Mouse (Mus musculus) embryonic facial prominence, embryonic 14.5 days (tissue): Measurements from ENCODE around the gene Erh. TPM values are rescaled to one million over a fixed set of nuclear protein-coding genes. Genes with fewer than 3 reads are reported as not detected.

Source experiments
- ATAC-seq: fragments of 200-750 bp; cut with Nextera tagmentation; 2 replicates; pipeline ENCODE4 v1.8.0; 2017; ENCODE audit warnings: low read depth, moderate number of reproducible peaks, moderate TSS enrichment
- DNase-seq: peaks from one replicate; pipeline ENCODE4 v3.0.0-alpha.2; 2015; ENCODE audit warnings: low spot score
- H3K27ac ChIP-seq: fragments of 300-500 bp; sonication (generic); replicated peaks from 2 replicates; pipeline ENCODE4 v1.5.1; 2014; ENCODE audit warnings: low read depth, mild to moderate bottlenecking, low read length, moderate library complexity
- H3K27me3 ChIP-seq: fragments of 300-500 bp; sonication (generic); replicated peaks from 2 replicates; pipeline ENCODE4 v1.6.1; 2014; ENCODE audit warnings: low read length; ENCODE audit not compliant: control insufficient read depth, insufficient read depth
- H3K36me3 ChIP-seq: fragments of 300-500 bp; sonication (generic); 2 replicates; pipeline ENCODE4 v1.6.1; 2014; ENCODE audit warnings: low read length, mixed read lengths; ENCODE audit not compliant: control insufficient read depth, insufficient read depth
- H3K4me1 ChIP-seq: fragments of 300-500 bp; sonication (generic); 2 replicates; pipeline ENCODE4 v1.6.1; 2014; ENCODE audit warnings: antibody characterized with exemption, low read length; ENCODE audit not compliant: control insufficient read depth, insufficient read depth
- H3K4me2 ChIP-seq: fragments of 300-500 bp; sonication (generic); 2 replicates; pipeline ENCODE4 v1.6.1; 2014; ENCODE audit warnings: low read depth, mild to moderate bottlenecking, low read length, moderate library complexity, mixed read lengths
- H3K4me3 ChIP-seq: fragments of 300-500 bp; sonication (generic); 2 replicates; pipeline ENCODE4 v1.5.1; 2014; ENCODE audit warnings: low read depth, mild to moderate bottlenecking, low read length
- H3K9ac ChIP-seq: fragments of 300-500 bp; sonication (generic); 2 replicates; pipeline ENCODE4 v1.6.1; 2014; ENCODE audit warnings: low read depth, mild to moderate bottlenecking, low read length, moderate library complexity, mixed read lengths
- H3K9me3 ChIP-seq: fragments of 300-500 bp; sonication (generic); 2 replicates; pipeline ENCODE4 v1.6.1; 2016; ENCODE audit warnings: low read length; ENCODE audit not compliant: control insufficient read depth
- WGBS: fragments of 180-500 bp; shearing (Covaris S2); extraction: QIAGEN DNeasy Blood & Tissue Kit; methylation state at CpG from one replicate; pipeline ENCODE4 v1.1.7; 2014; 5-methylcytosine and 5-hydroxymethylcytosine counted together
- polyA plus RNA-seq: library from polyadenylated mRNA; unstranded; fragments of >200 nt; fragmentation: Nextera tagmentation; extraction: Ambion mirVana; gene quantifications from 2 replicates; pipeline ENCODE4 v1.2.1, GENCODE M21; 2014

Erh gene
- 209 and 259 TPM in 2 replicates for polyA plus RNA-seq

- Histone ChIP-seq H3K27me3 (no peaks in the 10 kb centered on the region), H3K4me3 (peak within 1 kb of the TSS; percentile 81), H3K9me3 (no peaks in the 10 kb centered on the region), H3K27ac (peak within 1 kb of the TSS; percentile 93), H3K36me3 (peaks cover 37% of the 10 kb centered on the region), H3K4me1 (peaks cover 26% of the 10 kb centered on the region), H3K4me2 (peak within 1 kb of the TSS; percentile 88), H3K9ac (peak within 1 kb of the TSS; percentile 92)
- WGBS, result under 1% methylated on average over 49 of the region's 50 CpGs
- ATAC-seq, result peak; percentile 97
- DNase-seq, result peak; percentile 98
Measured at GRCm38 (mm10) chr12:80643693-80644505, at the start of gene Erh, which contains the start of gene Slc39a9. Erh (minus strand) TSS chr12:80644341. Slc39a9 (plus strand) TSS chr12:80643883.

GRCm38 (mm10) chr12:80693700-80694099 is 49.6 kb upstream of the Erh start:
- Histone ChIP-seq H3K27me3 (peaks cover 44% of the 10 kb centered on the region), H3K27ac (no peak overlapping the region), H3K4me1 (peaks cover 15% of the 10 kb centered on the region), H3K9ac (no peak overlapping the region), H3K9me3 (no peaks in the 10 kb centered on the region), H3K4me3 (no peak overlapping the region), H3K4me2 (no peak overlapping the region), H3K36me3 (no peaks in the 10 kb centered on the region)
- DNase-seq (no peak), ATAC-seq (no peak)
- WGBS, result 40% methylated on average over 2 of the region's 2 CpGs

- H3K27me3 ChIP-seq, result peaks cover 44% of the 10 kb centered on the region
- peak within 1 kb of the TSS; percentile 62 for H3K4me2 ChIP-seq
- peak; percentile 56 for DNase-seq
- H3K4me1 ChIP-seq, result peaks cover 15% of the 10 kb centered on the region
- peak within 1 kb of the TSS; percentile 42 for H3K4me3 ChIP-seq
- no peaks in the 10 kb centered on the region for H3K36me3 ChIP-seq
- WGBS, result 3% methylated on average over 31 of the region's 52 CpGs
- H3K27ac ChIP-seq, result no peak within 1 kb of the TSS
- 0 out of 2 replicates have a peak within 1 kb of the TSS, but pooled peaks have one; percentile 34 for H3K9ac ChIP-seq
- ATAC-seq, result peak; percentile 81
- no peaks in the 10 kb centered on the region for H3K9me3 ChIP-seq
Measured at GRCm38 (mm10) chr12:80692269-80692972, 48.3 kb upstream of the Erh start, which contains the start of gene Plekhd1. Plekhd1 (plus strand) TSS chr12:80692591.

- peak overlapping the region; percentile 62 for H3K4me2 ChIP-seq
- WGBS, result 6% methylated on average over 12 of the region's 12 CpGs
Measured at GRCm38 (mm10) chr12:80691671-80692091, 47.5 kb upstream of the Erh start.

GRCm38 (mm10) chr12:80689696-80690095 is 45.6 kb upstream of the Erh start:
- no peak overlapping the region for H3K9ac ChIP-seq
- peaks cover 15% of the 10 kb centered on the region for H3K4me1 ChIP-seq
- no peak overlapping the region for H3K4me3 ChIP-seq
- no peak overlapping the region for H3K27ac ChIP-seq
- ATAC-seq, result no peak
- H3K27me3 ChIP-seq, result peaks cover 38% of the 10 kb centered on the region
- H3K9me3 ChIP-seq, result no peaks in the 10 kb centered on the region
- no peak overlapping the region for H3K4me2 ChIP-seq
- no peaks in the 10 kb centered on the region for H3K36me3 ChIP-seq
- DNase-seq, result peak; percentile 16
- 47% methylated on average over 5 of the region's 5 CpGs for WGBS

More at GRCm38 (mm10) chr12:80691671-80692091, 47.5 kb upstream of the Erh start:
- H3K27me3 ChIP-seq, result peaks cover 44% of the 10 kb centered on the region
- no peak overlapping the region for H3K27ac ChIP-seq
- ATAC-seq, result no peak
- peak; percentile 5 for DNase-seq
- H3K4me1 ChIP-seq, result peaks cover 15% of the 10 kb centered on the region
- no peak overlapping the region for H3K9ac ChIP-seq
- no peaks in the 10 kb centered on the region for H3K9me3 ChIP-seq
- peak overlapping the region; percentile 42 for H3K4me3 ChIP-seq
- H3K36me3 ChIP-seq, result no peaks in the 10 kb centered on the region

DNA sequence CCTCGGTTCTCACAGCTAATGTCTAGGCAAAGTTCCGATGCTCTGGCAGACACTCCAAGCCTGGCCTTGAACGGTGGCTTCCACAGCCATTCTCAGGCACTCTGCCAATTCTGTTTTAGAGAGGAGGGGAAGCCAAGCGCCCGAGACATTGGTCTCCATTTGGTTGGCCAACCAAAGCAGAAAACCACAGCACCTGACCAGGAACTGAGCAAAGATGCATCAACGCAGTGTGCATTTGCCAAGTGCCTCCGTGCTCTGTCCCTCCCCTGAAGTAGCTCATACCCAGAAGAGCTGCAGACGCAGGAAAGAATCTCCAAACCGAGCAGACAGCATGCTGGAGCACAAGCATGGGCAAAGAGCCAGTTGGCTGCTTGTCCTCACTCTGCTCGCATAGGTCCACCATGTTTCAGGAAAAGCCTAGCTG is 43.7 kb upstream of the Erh start:
- Histone ChIP-seq H3K36me3 (no peaks in the 10 kb centered on the region), H3K4me2 (no peak overlapping the region), H3K9ac (no peak overlapping the region), H3K4me3 (no peak overlapping the region), H3K9me3 (no peaks in the 10 kb centered on the region), H3K27me3 (peaks cover 22% of the 10 kb centered on the region), H3K27ac (no peak overlapping the region), H3K4me1 (peaks cover 11% of the 10 kb centered on the region)
- peak; percentile 35; the same call in 1 of the 2 replicates for ATAC-seq
- peak; percentile 88 for DNase-seq
- 61% methylated on average over 10 of the region's 10 CpGs for WGBS

GRCm38 (mm10) chr12:80684316-80684715 is 40.2 kb upstream of the Erh start:
- Histone ChIP-seq H3K27ac (no peak overlapping the region), H3K4me3 (no peak overlapping the region), H3K27me3 (no peaks in the 10 kb centered on the region), H3K9ac (no peak overlapping the region), H3K36me3 (peaks cover 13% of the 10 kb centered on the region), H3K4me1 (no peaks in the 10 kb centered on the region), H3K9me3 (no peaks in the 10 kb centered on the region), H3K4me2 (no peak overlapping the region)
- ATAC-seq, result no peak
- 77% methylated on average over 3 of the region's 3 CpGs for WGBS
- DNase-seq, result no peak

DNA sequence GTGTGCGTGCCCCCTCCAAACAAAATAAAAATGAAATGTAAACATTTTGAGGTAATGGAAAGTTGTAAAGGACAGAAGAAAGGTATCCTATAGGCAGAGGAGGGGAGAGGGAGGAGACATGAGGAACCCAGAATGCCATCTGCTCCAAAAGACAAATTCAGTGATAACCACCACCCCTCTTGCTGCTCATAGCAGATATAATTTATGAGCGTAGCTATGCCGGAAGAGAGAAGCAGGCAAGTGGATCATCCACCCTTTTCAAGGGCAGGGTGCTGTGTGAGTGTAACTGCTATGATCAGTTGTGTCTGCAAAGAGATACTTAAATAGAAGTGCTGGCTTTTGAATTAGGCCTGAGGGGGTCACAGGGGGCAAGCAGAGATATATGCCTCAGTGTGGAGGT is 39.4 kb upstream of the Erh start:
- DNase-seq (no peak), ATAC-seq (no peak)
- WGBS, result 86% methylated on average over 3 of the region's 3 CpGs
- Histone ChIP-seq H3K27ac (no peak overlapping the region), H3K9ac (no peak overlapping the region), H3K4me3 (no peak overlapping the region), H3K36me3 (peaks cover 18% of the 10 kb centered on the region), H3K9me3 (no peaks in the 10 kb centered on the region), H3K4me2 (no peak overlapping the region), H3K27me3 (no peaks in the 10 kb centered on the region), H3K4me1 (no peaks in the 10 kb centered on the region)
